ENCODE assay signal across 8 mouse cellular contexts in the genomic region with DNA sequence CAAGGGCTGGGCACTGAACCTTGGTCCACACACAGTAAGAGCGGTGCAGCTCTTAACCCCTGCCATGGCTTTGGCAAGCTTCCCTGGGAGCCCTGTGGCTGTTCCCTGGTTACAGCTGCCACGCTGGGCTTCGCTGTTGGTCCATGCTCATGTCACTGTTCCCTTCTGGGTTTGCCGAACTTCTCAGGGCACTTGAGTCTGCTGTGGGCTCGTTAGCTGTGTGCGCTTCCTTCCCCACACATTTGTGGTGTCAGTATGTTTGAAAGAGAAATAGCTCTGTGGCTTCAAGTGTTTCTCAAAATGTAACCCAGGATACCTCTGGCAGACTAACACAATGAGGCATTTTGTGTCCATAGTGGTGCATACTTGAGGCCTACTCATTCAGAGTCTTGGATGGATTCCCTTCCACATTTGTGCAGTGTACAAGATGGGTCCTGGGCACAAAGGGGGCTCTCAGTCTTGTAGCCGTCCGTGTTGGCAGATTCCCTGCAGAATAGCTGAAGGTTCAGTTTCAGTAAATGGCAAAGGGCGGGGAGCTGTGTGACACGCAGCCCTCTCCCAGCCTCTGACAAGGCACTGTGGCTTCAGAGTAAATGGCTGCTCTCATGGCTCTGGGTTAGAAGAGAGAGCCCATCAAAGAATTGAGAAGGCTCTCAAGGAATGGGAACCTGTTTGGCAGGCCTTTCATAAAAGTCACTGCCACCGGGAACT.
DNase-seq lines count a peak whose midpoint lies in the region; ATAC-seq and TF ChIP-seq lines count a peak whose summit lies in the region.
"Had no signal": no experiment of that assay in that cellular context is flagged by ENCODE, and none has a peak within 500 bp of the region (broad histone marks: within the 10 kb centered on the region; RNA-seq: fewer than 3 reads in every experiment).

No protein-coding gene starts in this region.

- no peaks in the 10 kb centered on the region for H3K27me3 ChIP-seq in embryonic facial prominence, embryonic 12.5 days
- no peaks in the 10 kb centered on the region for H3K27me3 ChIP-seq in hindbrain, embryonic 12.5 days
- no peaks in the 10 kb centered on the region for H3K27me3 ChIP-seq in midbrain, embryonic 14.5 days (ENCODE audit: control insufficient read depth, insufficient read depth, low read length)
- H3K27me3 ChIP-seq: limb, embryonic 12.5 days had no signal

- 0 out of 2 replicates have a peak, but pooled peaks have one; percentile 28 for ATAC-seq in embryonic facial prominence, embryonic 12.5 days (ENCODE audit: insufficient number of reproducible peaks, insufficient read depth, low FRiP score, low TSS enrichment)
- 0 out of 2 replicates have a peak, but pooled peaks have one; percentile 26 for ATAC-seq in hindbrain, embryonic 12.5 days (ENCODE audit: low FRiP score)
- ATAC-seq in midbrain, embryonic 14.5 days (ENCODE audit: low FRiP score, low TSS enrichment) = no peak

- WGBS in embryonic facial prominence, embryonic 12.5 days = 80% methylated on average over 11 of the region's 11 CpGs
- 80% methylated on average over 11 of the region's 11 CpGs for WGBS in hindbrain, embryonic 12.5 days
- 82% methylated on average over 11 of the region's 11 CpGs for WGBS in midbrain, embryonic 14.5 days

- H3K36me3 ChIP-seq in embryonic facial prominence, embryonic 12.5 days = 0 out of 2 replicates have a peak, but pooled peaks cover 2% of the 10 kb centered on the region
- H3K36me3 ChIP-seq in hindbrain, embryonic 12.5 days = 0 out of 2 replicates have a peak, but pooled peaks cover 10% of the 10 kb centered on the region
- H3K36me3 ChIP-seq in midbrain, embryonic 14.5 days (ENCODE audit: control insufficient read depth, insufficient read depth, low read length) = 0 out of 2 replicates have a peak, but pooled peaks cover 8% of the 10 kb centered on the region

- peak overlapping the region; percentile 78 for H3K27ac ChIP-seq in layer of hippocampus, adult 2 months
- peak overlapping the region; percentile 41; the same call in 1 of the 2 replicates for H3K27ac ChIP-seq in embryonic facial prominence, embryonic 12.5 days
- peak overlapping the region; percentile 3 for H3K27ac ChIP-seq in hindbrain, embryonic 12.5 days
- H3K27ac ChIP-seq in midbrain, embryonic 14.5 days (replicated peaks; ENCODE audit: low read depth, low read length) = peak overlapping the region; percentile 41
- H3K27ac ChIP-seq: limb, embryonic 12.5 days had no signal

- H3K9me3 ChIP-seq in embryonic facial prominence, embryonic 12.5 days = no peaks in the 10 kb centered on the region
- H3K9me3 ChIP-seq in hindbrain, embryonic 12.5 days (replicated peaks) = no peaks in the 10 kb centered on the region
- no peaks in the 10 kb centered on the region for H3K9me3 ChIP-seq in midbrain, embryonic 14.5 days (ENCODE audit: control insufficient read depth, low read length)
- H3K9me3 ChIP-seq: limb, embryonic 12.5 days had no signal

- H3K4me3 ChIP-seq in layer of hippocampus, adult 2 months = no peak overlapping the region
- no peak overlapping the region for H3K4me3 ChIP-seq in embryonic facial prominence, embryonic 12.5 days
- H3K4me3 ChIP-seq in hindbrain, embryonic 12.5 days = no peak overlapping the region
- no peak overlapping the region for H3K4me3 ChIP-seq in midbrain, embryonic 14.5 days (replicated peaks; ENCODE audit: low read depth, low read length)
- H3K4me3 ChIP-seq: limb, embryonic 12.5 days had no signal

- TF ChIP-seq CTCF in layer of hippocampus, adult 2 months (conservative IDR thresholded peaks at IDR 0.05) = no peak

- H3K9ac ChIP-seq in embryonic facial prominence, embryonic 12.5 days = no peak overlapping the region
- no peak overlapping the region for H3K9ac ChIP-seq in hindbrain, embryonic 12.5 days
- no peak overlapping the region for H3K9ac ChIP-seq in midbrain, embryonic 14.5 days (replicated peaks; ENCODE audit: low read length)
- H3K9ac ChIP-seq: limb, embryonic 12.5 days had no signal

- peaks cover 10% of the 10 kb centered on the region; the same call in 1 of the 2 replicates for H3K4me1 ChIP-seq in embryonic facial prominence, embryonic 12.5 days
- peaks cover 9% of the 10 kb centered on the region for H3K4me1 ChIP-seq in hindbrain, embryonic 12.5 days
- H3K4me1 ChIP-seq in midbrain, embryonic 14.5 days (ENCODE audit: control insufficient read depth, insufficient read depth, low read length) = 0 out of 2 replicates have a peak, but pooled peaks cover 3% of the 10 kb centered on the region

- H3K4me2 ChIP-seq in embryonic facial prominence, embryonic 12.5 days (replicated peaks) = no peak overlapping the region
- no peak overlapping the region for H3K4me2 ChIP-seq in hindbrain, embryonic 12.5 days (replicated peaks)
- H3K4me2 ChIP-seq in midbrain, embryonic 14.5 days (ENCODE audit: low read length) = no peak overlapping the region
- H3K4me2 ChIP-seq: limb, embryonic 12.5 days had no signal

- DNase-seq in layer of hippocampus, adult 2 months (ENCODE audit: low spot score in 2 of 2) = peak; percentile 30 to 54
- DNase-seq in layer of hippocampus, postnatal 25 days (ENCODE audit: extremely low spot score in 1 of 2, low spot score in 1 of 2) = no peak
- peak; percentile 50 for DNase-seq in midbrain, embryonic 14.5 days
- no peak for DNase-seq in urinary bladder, postnatal 36 days (ENCODE audit: low spot score in 2 of 2)
- no peak for DNase-seq in urinary bladder, postnatal 4 days (ENCODE audit: low spot score in 2 of 2)

Comparison
In these comparisons a context has a peak if more than half of its experiments do, and no peak if none do; other contexts are left out.
1. DNase-seq: peak in layer of hippocampus, adult 2 months (2 of 2) and midbrain, embryonic 14.5 days (single experiment); none in layer of hippocampus, postnatal 25 days (0 of 2), urinary bladder, postnatal 36 days (0 of 2) and urinary bladder, postnatal 4 days (0 of 2).
2. H3K27ac ChIP-seq: peak in every context shown above with its lines; median percentile 78 in layer of hippocampus, adult 2 months; 41 in embryonic facial prominence, embryonic 12.5 days; 41 in midbrain, embryonic 14.5 days; 3 in hindbrain, embryonic 12.5 days.